ENCODE assay signal across 9 mouse cellular contexts in genomic region chr7:144894191-144894590, GRCm38 (mm10). TPM values are rescaled to one million over a fixed set of nuclear protein-coding genes. Genes with fewer than 3 reads are reported as not detected.
DNase-seq lines count a peak whose midpoint lies in the region; ATAC-seq lines count a peak whose summit lies in the region.
"Had no signal": no experiment of that assay in that cellular context is flagged by ENCODE, and none has a peak within 500 bp of the region (broad histone marks: within the 10 kb centered on the region; RNA-seq: fewer than 3 reads in every experiment).

No protein-coding gene starts in this region.

- 2% methylated on average over 5 of the region's 5 CpGs for WGBS in kidney, embryonic 14.5 days
- WGBS in hindbrain, embryonic 14.5 days, result 3% methylated on average over 5 of the region's 5 CpGs

- no peak overlapping the region for H3K4me3 ChIP-seq in kidney, embryonic 14.5 days (ENCODE audit: low read length)
- H3K4me3 ChIP-seq in hindbrain, embryonic 14.5 days (replicated peaks; ENCODE audit: low read length), result no peak overlapping the region
- H3K4me3 ChIP-seq: embryonic facial prominence, embryonic 12.5 days had no signal

- H3K9ac ChIP-seq in kidney, embryonic 14.5 days (ENCODE audit: low read depth, low read length), result no peak overlapping the region
- no peak overlapping the region for H3K9ac ChIP-seq in hindbrain, embryonic 14.5 days
- H3K9ac ChIP-seq: embryonic facial prominence, embryonic 12.5 days had no signal

- no peak for ATAC-seq in kidney, embryonic 14.5 days (ENCODE audit: low FRiP score, low TSS enrichment)
- no peak for ATAC-seq in hindbrain, embryonic 14.5 days (ENCODE audit: low FRiP score)
- ATAC-seq in megakaryocyte-erythroid progenitor cell, adult 5-6 weeks (replicated peaks; ENCODE audit: low FRiP score, low TSS enrichment, poor library complexity, severe bottlenecking), result no peak

- H3K27ac ChIP-seq in kidney, embryonic 14.5 days (ENCODE audit: low read depth, low read length), result no peak overlapping the region
- no peak overlapping the region for H3K27ac ChIP-seq in hindbrain, embryonic 14.5 days
- H3K27ac ChIP-seq: embryonic facial prominence, embryonic 12.5 days had no signal

- peaks cover 49% of the 10 kb centered on the region for H3K27me3 ChIP-seq in kidney, embryonic 14.5 days (ENCODE audit: control insufficient read depth, insufficient read depth, low read length)
- peaks cover 37% of the 10 kb centered on the region for H3K27me3 ChIP-seq in hindbrain, embryonic 14.5 days (ENCODE audit: control insufficient read depth, insufficient read depth, low read length)

- DNase-seq in kidney, adult 9 months, result peak; percentile 29
- peak; percentile 52 for DNase-seq in ES-CJ7 (ENCODE audit: low read depth, low spot score)
- DNase-seq in brain, adult 2 months (ENCODE audit: low read depth, low spot score), result peak; percentile 43
- peak; percentile 71 for DNase-seq in hindbrain, embryonic 14.5 days (ENCODE audit: low spot score)
- peak; percentile 17 for DNase-seq in naive thymus-derived CD4-positive, alpha-beta T cell, adult 2 months (ENCODE audit: low read depth)

- no peaks in the 10 kb centered on the region for H3K36me3 ChIP-seq in kidney, embryonic 14.5 days (ENCODE audit: control insufficient read depth, insufficient read depth, low read length)
- no peaks in the 10 kb centered on the region for H3K36me3 ChIP-seq in hindbrain, embryonic 14.5 days (replicated peaks; ENCODE audit: control insufficient read depth, insufficient read depth)
- H3K36me3 ChIP-seq: embryonic facial prominence, embryonic 12.5 days had no signal

- peaks cover 15% of the 10 kb centered on the region; the same call in 1 of the 2 replicates for H3K4me1 ChIP-seq in kidney, embryonic 14.5 days (ENCODE audit: control insufficient read depth, insufficient read depth, low read length)
- H3K4me1 ChIP-seq in hindbrain, embryonic 14.5 days (replicated peaks; ENCODE audit: control insufficient read depth, insufficient read depth, low read length), result peaks cover 20% of the 10 kb centered on the region

- no peaks in the 10 kb centered on the region for H3K9me3 ChIP-seq in kidney, embryonic 14.5 days (ENCODE audit: control insufficient read depth, low read length)
- H3K9me3 ChIP-seq in hindbrain, embryonic 14.5 days (ENCODE audit: control insufficient read depth, low read length), result no peaks in the 10 kb centered on the region
- H3K9me3 ChIP-seq: embryonic facial prominence, embryonic 12.5 days had no signal

- H3K4me2 ChIP-seq in kidney, embryonic 14.5 days (replicated peaks; ENCODE audit: low read depth, low read length), result no peak overlapping the region
- H3K4me2 ChIP-seq in hindbrain, embryonic 14.5 days (replicated peaks), result no peak overlapping the region

RNA-seq across cellular contexts. Expression of gene Fgf15, which starts 2.1 kb away (rescaled TPM):
- 2.2 and 2.5 TPM in 2 replicates for polyA plus RNA-seq in kidney, embryonic 14.5 days (2014; fragmentation: Nextera tagmentation; extraction: Ambion mirVana)
- 13.7 and 18.5 TPM in 2 replicates for polyA plus RNA-seq in hindbrain, embryonic 14.5 days (2014; fragmentation: Nextera tagmentation; extraction: Ambion mirVana)
- total RNA-seq in megakaryocyte-erythroid progenitor cell, adult 5-6 weeks (2014; fragmentation: Nextera tagmentation), result not detected in 2 replicates
- 0.52 and 0.88 TPM in 2 replicates for total RNA-seq in megakaryocyte-erythroid progenitor cell, adult 5-6 weeks (2017)
- total RNA-seq: left cerebral cortex, postnatal 10 days had no signal

RNA-seq across cellular contexts. Expression of gene LTO1, which starts 20.7 kb away (rescaled TPM):
- 19.2 and 20.3 TPM in 2 replicates for polyA plus RNA-seq in kidney, embryonic 14.5 days (2014; fragmentation: Nextera tagmentation; extraction: Ambion mirVana)
- polyA plus RNA-seq in hindbrain, embryonic 14.5 days (2014; fragmentation: Nextera tagmentation; extraction: Ambion mirVana), result 22.3 and 22.6 TPM in 2 replicates
- total RNA-seq in megakaryocyte-erythroid progenitor cell, adult 5-6 weeks (2014; fragmentation: Nextera tagmentation), result 21.0 and 40.2 TPM in 2 replicates
- total RNA-seq in megakaryocyte-erythroid progenitor cell, adult 5-6 weeks (2017), result 27.1 and 30.4 TPM in 2 replicates

RNA-seq across cellular contexts. Expression of gene Ccnd1, which starts 45.5 kb away (rescaled TPM):
- polyA plus RNA-seq in kidney, embryonic 14.5 days (2014; fragmentation: Nextera tagmentation; extraction: Ambion mirVana), result 231 and 315 TPM in 2 replicates
- 28.1 and 35.6 TPM in 2 replicates for polyA plus RNA-seq in hindbrain, embryonic 14.5 days (2014; fragmentation: Nextera tagmentation; extraction: Ambion mirVana)
- total RNA-seq in megakaryocyte-erythroid progenitor cell, adult 5-6 weeks (2014; fragmentation: Nextera tagmentation), result 3.8 and 5.3 TPM in 2 replicates
- total RNA-seq in megakaryocyte-erythroid progenitor cell, adult 5-6 weeks (2017), result 5.9 and 6.7 TPM in 2 replicates

RNA-seq across cellular contexts. Expression of gene Fgf4, which starts 47.0 kb away (rescaled TPM):
- not detected in 2 replicates for polyA plus RNA-seq in kidney, embryonic 14.5 days (2014; fragmentation: Nextera tagmentation; extraction: Ambion mirVana)
- polyA plus RNA-seq in hindbrain, embryonic 14.5 days (2014; fragmentation: Nextera tagmentation; extraction: Ambion mirVana), result not detected in 2 replicates
- total RNA-seq in megakaryocyte-erythroid progenitor cell, adult 5-6 weeks (2014; fragmentation: Nextera tagmentation), result not detected in 2 replicates
- not detected in 2 replicates for total RNA-seq in megakaryocyte-erythroid progenitor cell, adult 5-6 weeks (2017)
- total RNA-seq: left cerebral cortex, postnatal 10 days had no signal

RNA-seq across cellular contexts. Expression of gene Fgf3, which starts 56.3 kb away (rescaled TPM):
- polyA plus RNA-seq in kidney, embryonic 14.5 days (2014; fragmentation: Nextera tagmentation; extraction: Ambion mirVana), result 0.18 and 0.70 TPM in 2 replicates
- 4.8 and 9.7 TPM in 2 replicates for polyA plus RNA-seq in hindbrain, embryonic 14.5 days (2014; fragmentation: Nextera tagmentation; extraction: Ambion mirVana)
- total RNA-seq in megakaryocyte-erythroid progenitor cell, adult 5-6 weeks (2014; fragmentation: Nextera tagmentation), result 3.3 TPM in 1 of 2 replicates, not detected in the other
- 0.52 and 1.8 TPM in 2 replicates for total RNA-seq in megakaryocyte-erythroid progenitor cell, adult 5-6 weeks (2017)

Comparison
In these comparisons a context has a peak if more than half of its experiments do, and no peak if none do; other contexts are left out.
1. DNase-seq: peak in every context shown above with its lines; median percentile 71 in hindbrain, embryonic 14.5 days; 52 in ES-CJ7; 43 in brain, adult 2 months; 29 in kidney, adult 9 months; 17 in naive thymus-derived CD4-positive, alpha-beta T cell, adult 2 months.